Comparison of ENCODE assay signal across 19 mouse cellular contexts in the genomic region with DNA sequence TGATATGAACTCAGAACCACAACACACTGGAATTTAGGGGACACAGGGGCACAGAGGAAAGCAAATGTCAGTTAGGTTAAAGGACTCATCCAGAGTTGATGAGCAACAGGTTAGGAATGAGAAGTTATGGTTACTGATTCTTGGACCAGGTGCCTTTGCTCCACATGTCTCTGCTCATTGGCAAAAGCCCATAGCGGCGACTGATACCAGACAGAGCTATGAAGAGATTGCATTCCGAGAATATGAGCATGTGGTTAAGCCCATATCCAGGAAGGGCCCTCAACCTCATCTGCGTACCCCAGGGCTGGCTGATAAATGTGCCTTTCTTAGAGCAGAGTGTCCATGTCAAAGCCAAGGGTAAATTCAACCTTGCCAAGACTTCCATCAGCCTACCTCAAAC.
"Had no signal": no experiment of that assay in that cellular context is flagged by ENCODE, and none has a peak within 500 bp of the region (broad histone marks: within the 10 kb centered on the region; RNA-seq: fewer than 3 reads in every experiment).

No protein-coding gene starts in this region.

- H3K4me3 ChIP-seq: layer of hippocampus, adult 2 months; limb, embryonic 10.5 days; limb, embryonic 13.5 days; liver, embryonic 13.5 days; stomach, embryonic 15.5 days had no signal

- H3K9me3 ChIP-seq: limb, embryonic 10.5 days; limb, embryonic 13.5 days; liver, embryonic 13.5 days; stomach, embryonic 15.5 days had no signal

- H3K4me2 ChIP-seq: limb, embryonic 13.5 days; liver, embryonic 13.5 days; midbrain, embryonic 11.5 days; stomach, embryonic 15.5 days had no signal

- DNase-seq: kidney, adult 9 months; kidney, postnatal 25 days; layer of hippocampus, adult 9-11 months; liver; liver, embryonic 13.5 days; lung, adult 2 months; lung, postnatal 14 days; lung, postnatal 4 days; midbrain, embryonic 14.5 days; right cerebral cortex, adult 18-20 months; right cerebral cortex, postnatal 14 days; right cerebral cortex, postnatal 4 days; spleen, adult 18-20 months; thymus, postnatal 25 days had no signal

- H3K4me1 ChIP-seq: limb, embryonic 10.5 days; limb, embryonic 13.5 days; liver, embryonic 13.5 days; stomach, embryonic 15.5 days had no signal

- H3K36me3 ChIP-seq: limb, embryonic 10.5 days; limb, embryonic 13.5 days; liver, embryonic 13.5 days; stomach, embryonic 15.5 days had no signal

- H3K9ac ChIP-seq: limb, embryonic 13.5 days; liver, embryonic 13.5 days; stomach, embryonic 15.5 days had no signal

- H3K27ac ChIP-seq: layer of hippocampus, adult 2 months; limb, embryonic 10.5 days; limb, embryonic 13.5 days; liver, embryonic 13.5 days; stomach, embryonic 15.5 days had no signal

- H3K27me3 ChIP-seq: limb, embryonic 13.5 days; liver, embryonic 13.5 days; stomach, embryonic 15.5 days had no signal
